Mouse (Mus musculus) neural tube, postnatal 0 days (tissue): ENCODE data around the gene Btg1. TPM values are rescaled to one million over a fixed set of nuclear protein-coding genes. Genes with fewer than 3 reads are reported as not detected.

Experiments used
- polyA plus RNA-seq: library from polyadenylated mRNA; unstranded; fragments of >200 nt; fragmentation: Nextera tagmentation; extraction: Ambion mirVana; gene quantifications from 2 replicates; pipeline ENCODE4 v1.2.1, GENCODE M21; 2015

Btg1 gene
- 24.4 and 26.9 TPM in 2 replicates for polyA plus RNA-seq

GRCm38 (mm10) chr10:96616709-96617116 lies at the start of gene Btg1:
Gene Btg1, plus strand, starts transcription at chr10:96617006.

